Mouse (Mus musculus): Measurements from ENCODE around the gene Gm48551. TPM values are rescaled to one million over a fixed set of nuclear protein-coding genes. Genes with fewer than 3 reads are reported as not detected.

Gene Gm48551
- 2.9 TPM in 2 replicates for polyA plus RNA-seq (2012; rRNA removed)

DNA sequence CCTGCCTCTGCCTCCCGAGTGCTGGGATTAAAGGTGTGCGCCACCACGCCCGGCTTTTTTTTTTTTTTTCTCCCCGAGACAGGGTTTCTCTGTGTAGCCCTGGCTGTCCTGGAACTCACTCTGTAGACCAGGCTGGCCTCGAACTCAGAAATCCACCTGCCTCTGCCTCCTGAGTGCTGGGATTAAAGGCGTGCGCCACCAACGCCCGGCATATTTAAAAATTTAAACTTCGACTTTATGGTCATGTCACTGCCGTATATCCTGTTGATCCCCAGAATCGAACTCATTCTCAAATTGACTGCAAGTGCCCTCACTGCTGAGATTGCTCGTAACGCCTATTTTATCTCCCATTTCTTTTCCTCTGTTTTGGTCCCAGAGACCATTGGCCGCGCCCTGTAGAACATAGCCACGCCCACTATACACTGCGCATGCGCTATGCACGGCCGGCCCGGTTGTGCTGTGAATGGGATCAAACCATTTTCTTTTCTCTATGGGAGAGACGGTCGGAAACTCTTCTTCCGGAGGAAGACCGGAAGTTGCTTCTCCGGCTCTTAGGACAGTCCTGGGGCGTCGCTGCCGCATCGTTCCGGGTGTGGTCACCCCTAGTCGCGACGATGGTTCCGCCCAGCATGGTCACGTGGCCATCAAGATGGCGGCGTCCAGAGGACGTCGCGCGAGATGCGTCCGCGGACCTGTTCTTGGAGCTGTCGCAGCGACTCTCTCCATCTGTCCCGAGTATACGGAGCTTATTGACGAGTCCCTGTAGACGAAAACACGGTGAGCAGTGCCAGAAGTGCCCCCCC is at the start of gene Gm48551, which contains the start of gene Dohh:
Gm48551 (plus strand) TSS at position 665 of the 803 bp plus-strand sequence.
Dohh (plus strand) TSS at position 627 of the 803 bp plus-strand sequence.

DNA sequence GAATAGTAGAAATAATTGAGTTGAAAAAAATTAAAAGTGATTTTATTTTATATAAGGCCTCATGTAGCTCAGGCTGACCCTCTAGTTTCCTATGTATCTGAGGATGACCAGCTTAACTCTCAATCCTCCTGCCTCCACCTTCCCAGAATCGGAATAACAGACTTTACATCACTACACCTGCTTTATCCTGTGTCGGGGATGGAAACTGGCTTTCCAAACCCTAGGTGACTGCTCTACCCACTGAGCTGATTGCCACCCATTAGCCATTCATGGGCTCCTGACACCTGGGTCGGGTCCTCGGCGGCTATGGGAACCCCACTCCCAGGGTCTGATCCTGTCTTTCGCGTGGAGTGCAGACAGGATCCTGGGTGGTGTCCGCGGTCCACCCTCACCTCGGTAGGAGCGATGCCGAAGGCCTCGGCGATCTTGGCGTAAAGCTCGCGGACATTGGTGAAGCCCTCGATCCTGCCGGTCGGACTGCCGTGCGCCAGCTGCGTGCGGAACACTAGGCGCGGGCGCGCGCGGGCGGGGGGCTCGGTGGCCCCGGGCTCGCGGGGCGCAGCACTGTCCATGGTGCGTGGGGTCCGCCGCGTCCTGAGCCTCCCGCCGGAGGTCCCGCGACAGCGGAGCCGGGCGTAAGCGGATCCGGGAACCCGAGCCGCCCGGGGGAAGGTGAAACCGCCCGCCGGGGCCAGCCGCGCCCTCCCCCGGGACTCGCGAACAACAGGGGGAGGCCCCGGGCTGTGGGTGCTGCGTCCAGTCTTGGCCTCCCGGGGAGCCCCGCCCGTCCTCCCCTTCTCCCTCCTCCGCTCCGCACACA is 41.4 kb upstream of the Gm48551 start, which contains the start of gene Gipc3:
Gipc3 (minus strand) TSS at position 581 of the 820 bp plus-strand sequence.

DNA sequence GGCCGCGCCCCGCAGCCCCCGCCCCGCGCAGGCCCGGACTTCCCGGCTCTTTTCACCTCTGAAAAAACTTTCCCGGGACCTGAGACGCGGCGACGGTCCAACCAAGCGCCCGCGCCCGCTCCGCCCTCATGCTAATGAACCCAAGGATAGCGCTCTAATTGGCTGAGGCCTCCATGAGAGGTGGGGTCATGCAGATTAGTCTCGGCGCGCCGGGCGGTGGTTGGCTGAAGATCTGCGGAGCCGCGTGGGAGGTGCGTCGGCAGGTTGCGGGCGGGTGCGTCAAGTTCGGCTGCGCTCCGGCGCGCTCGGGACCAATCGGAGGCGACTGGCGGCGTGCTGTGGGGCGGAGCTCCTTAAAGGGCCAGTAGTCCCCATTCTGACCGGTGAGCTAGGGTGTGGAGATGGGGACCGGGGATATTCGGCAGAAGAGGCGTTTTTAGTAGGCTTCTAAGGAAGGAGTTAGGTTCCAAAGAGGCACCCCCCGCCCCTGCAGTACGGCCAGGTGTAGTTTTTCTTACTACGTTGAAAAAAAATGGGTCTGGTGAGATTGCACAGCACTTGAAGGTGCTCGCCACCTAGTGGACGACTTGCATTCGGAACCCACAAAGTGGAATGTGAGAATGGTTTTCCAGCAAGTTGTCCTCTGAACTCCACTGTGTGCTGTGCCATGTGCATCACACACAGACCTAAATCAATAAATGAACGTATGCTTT is 33.8 kb upstream of the Gm48551 start, which contains the start of gene Hmg20b:
Hmg20b (minus strand) TSS at position 130 of the 713 bp plus-strand sequence.

DNA sequence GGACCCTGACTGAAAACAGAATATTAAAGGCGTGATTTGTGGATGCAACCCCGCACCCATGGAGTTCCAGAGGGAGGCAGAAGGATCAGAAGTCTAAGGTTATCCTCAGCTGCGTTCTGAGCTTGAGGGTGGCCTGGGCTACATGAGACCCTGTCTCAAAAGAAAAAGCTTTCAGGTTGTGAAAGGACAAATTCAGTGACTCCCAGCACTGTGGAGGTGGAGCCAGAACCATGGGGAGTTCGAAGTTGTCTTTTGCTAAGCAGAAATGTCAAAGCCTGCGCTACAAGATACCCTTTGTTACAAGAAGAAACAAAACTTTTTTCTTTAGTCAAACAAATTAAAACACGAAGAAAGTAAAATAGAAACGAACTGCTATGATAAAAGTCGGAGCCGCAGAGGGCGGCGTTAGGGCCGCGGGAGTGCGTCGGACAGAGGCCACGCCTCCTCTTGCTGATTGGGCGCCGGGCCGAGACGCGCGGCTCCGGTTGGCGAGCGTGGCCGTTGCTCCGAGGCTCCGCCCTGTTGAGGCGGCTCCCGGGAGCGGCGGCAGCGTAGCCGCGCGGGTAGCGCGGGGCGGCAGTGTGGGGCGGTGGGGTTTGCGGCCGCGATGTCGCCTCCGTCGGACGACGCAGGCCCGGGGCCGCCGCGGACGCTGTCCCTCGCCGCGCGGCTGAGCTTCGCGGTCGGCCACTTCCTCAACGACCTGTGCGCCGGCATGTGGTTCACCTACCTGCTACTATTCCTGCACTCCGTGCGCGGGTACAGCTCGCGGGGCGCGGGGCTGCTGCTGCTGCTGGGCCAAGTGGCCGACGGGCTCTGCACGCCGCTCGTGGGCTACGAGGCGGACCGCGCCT is 27.0 kb upstream of the Gm48551 start, which contains the start of gene Mfsd12:
Mfsd12 (plus strand) TSS at position 501 of the 854 bp plus-strand sequence.

DNA sequence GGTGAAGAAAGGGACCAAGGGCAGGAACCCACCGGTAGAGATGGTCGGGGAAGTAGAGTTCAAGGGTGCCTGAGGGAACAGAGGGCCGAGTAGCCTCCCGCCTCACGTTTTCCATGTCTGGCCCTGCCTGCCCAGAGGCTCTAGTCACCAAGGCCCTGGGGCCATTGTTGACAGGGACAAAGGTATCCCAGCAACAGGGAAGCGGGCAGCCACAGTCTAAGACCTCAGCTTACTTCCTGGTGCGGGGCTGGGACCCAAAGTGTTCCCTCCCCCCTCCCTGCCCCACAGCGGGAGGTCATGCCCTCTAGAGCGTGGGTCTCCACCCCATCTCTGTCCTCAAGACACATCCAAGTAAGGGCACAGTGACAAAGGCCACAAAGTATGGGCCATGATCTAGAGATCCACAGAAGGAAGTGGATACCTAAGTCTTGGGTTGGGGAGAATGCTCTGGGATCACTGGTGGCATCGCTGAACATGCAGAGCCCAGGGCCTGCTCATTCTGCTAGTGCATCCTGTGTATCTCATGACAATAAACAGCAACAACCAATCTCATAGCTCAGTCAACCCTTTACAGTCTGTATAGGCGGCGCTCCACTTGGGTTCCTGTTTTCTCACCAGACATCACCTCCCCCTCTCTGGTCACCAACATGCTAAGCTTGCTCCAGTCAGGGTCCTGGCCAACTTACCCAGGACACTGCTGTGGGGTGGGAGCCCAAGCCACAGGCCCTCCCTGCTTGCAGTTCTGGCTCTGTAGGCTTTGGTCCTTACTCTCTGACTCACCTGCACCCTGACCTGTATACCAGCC is 18.4 kb upstream of the Gm48551 start, which contains the start of gene 4930404N11Rik:
4930404N11Rik (minus strand) TSS at position 145 of the 805 bp plus-strand sequence.

DNA sequence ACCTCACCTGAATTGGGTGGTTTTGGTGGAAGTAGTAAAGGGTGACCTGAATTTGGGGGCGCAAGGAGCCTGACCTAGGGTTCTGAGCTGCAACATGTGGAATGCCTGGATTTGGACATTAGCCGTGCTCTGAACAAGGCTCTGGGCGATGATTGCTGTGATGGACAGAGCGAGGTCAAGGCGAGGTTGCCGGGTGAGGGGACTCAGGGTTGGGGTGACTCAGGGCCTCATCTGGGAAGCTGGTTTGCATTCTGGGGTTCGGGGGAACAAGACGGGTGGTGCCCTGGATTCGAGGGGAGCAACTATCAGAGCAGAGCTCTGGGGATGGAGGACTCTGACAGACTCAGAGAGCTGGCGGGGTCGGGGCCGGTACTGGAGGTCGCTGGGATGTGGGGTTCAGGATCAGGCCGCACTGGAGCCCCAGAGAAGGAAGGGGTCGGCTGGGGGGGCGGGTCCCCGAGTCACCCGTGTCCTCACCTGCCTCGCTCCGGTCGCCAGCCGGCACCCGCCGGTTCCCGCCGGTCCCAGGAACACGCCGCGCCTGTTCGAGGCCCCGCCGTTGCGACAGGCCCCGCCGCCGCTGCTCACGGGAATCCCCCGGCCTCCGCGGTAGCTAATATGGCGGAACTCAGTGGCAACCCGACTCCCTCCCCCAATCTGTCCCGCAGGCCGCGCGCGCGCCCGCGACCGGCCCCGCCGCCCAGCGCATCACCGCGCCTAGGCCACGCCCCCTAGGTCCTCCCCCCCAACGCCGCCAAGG is 6.3 kb upstream of the Gm48551 start, which contains the start of gene Fzr1:
Fzr1 (minus strand) TSS at position 724 of the 760 bp plus-strand sequence.

DNA sequence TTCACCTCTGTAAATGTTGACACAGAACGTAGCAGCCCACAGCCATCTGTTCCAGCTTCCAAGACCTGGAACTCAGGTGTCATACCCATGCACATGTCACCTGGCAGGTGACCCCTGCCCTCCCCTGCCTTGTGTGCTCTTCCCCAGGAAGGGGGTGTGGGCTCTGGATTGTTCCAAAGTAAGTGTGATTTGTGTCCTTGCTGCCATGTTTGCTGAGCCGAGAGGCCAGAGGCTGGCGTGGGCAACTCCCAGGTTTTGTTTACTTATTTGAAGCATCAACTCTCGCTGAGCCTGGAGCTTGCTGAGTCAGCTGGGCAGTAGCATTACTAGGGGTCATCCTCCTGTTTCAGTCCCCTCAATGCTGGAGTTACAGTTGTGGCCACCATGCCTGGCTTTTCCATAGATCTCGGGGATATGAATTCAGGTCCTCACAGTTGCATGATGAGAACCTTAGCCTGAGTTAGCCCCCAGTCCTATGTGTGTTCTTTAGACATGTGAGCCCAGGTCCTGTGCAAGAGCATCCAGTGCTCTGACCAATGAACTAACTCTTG is 4.3 kb downstream of the Gm48551 start, which contains the start of gene Gm48552:
Gm48552 (plus strand) TSS at position 501 of the 551 bp plus-strand sequence.

DNA sequence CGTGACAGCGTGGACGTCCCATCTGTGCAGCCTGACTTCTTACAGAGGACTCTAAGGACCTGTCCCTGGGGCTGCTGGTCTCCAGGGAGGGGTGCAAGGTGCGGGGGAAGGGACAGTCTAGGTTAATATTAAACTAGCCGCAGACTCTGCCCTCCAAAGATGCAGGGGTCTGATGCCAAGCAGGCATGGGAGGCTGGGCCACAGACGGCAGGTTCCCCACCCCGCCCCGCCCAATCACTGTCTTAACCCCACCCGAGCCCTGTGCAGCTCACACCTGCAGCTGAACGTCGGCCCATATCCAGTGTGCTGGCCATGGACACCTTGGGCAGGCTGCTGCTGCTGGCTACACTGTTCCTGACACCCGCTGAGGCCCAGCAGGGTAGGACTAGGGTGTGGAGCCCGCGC is 8.5 kb downstream of the Gm48551 start, which contains the start of gene Smim24:
Smim24 (plus strand) TSS at position 271 of the 405 bp plus-strand sequence.

Other genes with a start within 250 kb of the Gm48551 start
- 243 and 284 TPM in 2 replicates for gene Zbtb7a, start 249.2 kb upstream of the Gm48551 start, polyA plus RNA-seq (2012; rRNA removed)
- 55.8 and 61.5 TPM in 2 replicates for gene Pias4, start 216.5 kb upstream of the Gm48551 start, polyA plus RNA-seq (2012; rRNA removed)
- gene Eef2, start 207.8 kb upstream of the Gm48551 start, polyA plus RNA-seq (2012; rRNA removed) = 2,007 and 2,039 TPM in 2 replicates
- gene Dapk3, start 201.5 kb upstream of the Gm48551 start, polyA plus RNA-seq (2012; rRNA removed) = 125 and 128 TPM in 2 replicates
- not detected in 2 replicates for gene 4930442H23Rik, start 200.6 kb upstream of the Gm48551 start, polyA plus RNA-seq (2012; rRNA removed)
- gene Nmrk2, start 182.4 kb upstream of the Gm48551 start, polyA plus RNA-seq (2012; rRNA removed) = not detected in 2 replicates
- 1.1 and 1.4 TPM in 2 replicates for gene Atcay, start 153.6 kb upstream of the Gm48551 start, polyA plus RNA-seq (2012; rRNA removed)
- gene Zfr2, start 151.3 kb upstream of the Gm48551 start, polyA plus RNA-seq (2012; rRNA removed) = 14.2 and 20.7 TPM in 2 replicates
- 9.0 and 10.3 TPM in 2 replicates for gene Matk, start 131.5 kb upstream of the Gm48551 start, polyA plus RNA-seq (2012; rRNA removed)
- gene Mrpl54, start 117.5 kb upstream of the Gm48551 start, polyA plus RNA-seq (2012; rRNA removed) = 157 and 224 TPM in 2 replicates
- 123 and 126 TPM in 2 replicates for gene Apba3, start 117.5 kb upstream of the Gm48551 start, polyA plus RNA-seq (2012; rRNA removed)
- 261 and 310 TPM in 2 replicates for gene Tjp3, start 92.9 kb upstream of the Gm48551 start, polyA plus RNA-seq (2012; rRNA removed)
- gene Pip5k1c, start 91.5 kb upstream of the Gm48551 start, polyA plus RNA-seq (2012; rRNA removed) = 65.4 and 73.0 TPM in 2 replicates
- 33.3 and 36.3 TPM in 2 replicates for gene Cactin, start 63.4 kb upstream of the Gm48551 start, polyA plus RNA-seq (2012; rRNA removed)
- 23.0 and 24.8 TPM in 2 replicates for gene Tbxa2r, start 55.7 kb upstream of the Gm48551 start, polyA plus RNA-seq (2012; rRNA removed)
- gene Gipc3, start 41.2 kb upstream of the Gm48551 start, polyA plus RNA-seq (2012; rRNA removed) = 3.0 and 3.5 TPM in 2 replicates
- 209 and 214 TPM in 2 replicates for gene Hmg20b, start 34.0 kb upstream of the Gm48551 start, polyA plus RNA-seq (2012; rRNA removed)
- gene Mfsd12, start 27.0 kb upstream of the Gm48551 start, polyA plus RNA-seq (2012; rRNA removed) = 33.7 and 37.4 TPM in 2 replicates
- 43.7 and 48.7 TPM in 2 replicates for gene 4930404N11Rik, start 18.6 kb upstream of the Gm48551 start, polyA plus RNA-seq (2012; rRNA removed)
- gene Fzr1, start 6.0 kb upstream of the Gm48551 start, polyA plus RNA-seq (2012; rRNA removed) = 130 and 133 TPM in 2 replicates
- gene Dohh, start within 50 bp of the Gm48551 start, polyA plus RNA-seq (2012; rRNA removed) = 98.1 and 108 TPM in 2 replicates
- 4.4 and 5.7 TPM in 2 replicates for gene Gm48552, start 4.5 kb downstream of the Gm48551 start, polyA plus RNA-seq (2012; rRNA removed)
- gene Smim24, start 8.6 kb downstream of the Gm48551 start, polyA plus RNA-seq (2012; rRNA removed) = 504 and 602 TPM in 2 replicates
- 33.9 and 48.1 TPM in 2 replicates for gene Nfic, start 71.2 kb downstream of the Gm48551 start, polyA plus RNA-seq (2012; rRNA removed)
- 4.7 and 5.4 TPM in 2 replicates for gene Celf5, start 98.2 kb downstream of the Gm48551 start, polyA plus RNA-seq (2012; rRNA removed)
- gene Ncln, start 111.9 kb downstream of the Gm48551 start, polyA plus RNA-seq (2012; rRNA removed) = 240 and 254 TPM in 2 replicates
- gene S1pr4, start 115.7 kb downstream of the Gm48551 start, polyA plus RNA-seq (2012; rRNA removed) = 4.5 and 5.7 TPM in 2 replicates
- gene Gna15, start 139.8 kb downstream of the Gm48551 start, polyA plus RNA-seq (2012; rRNA removed) = 3.0 and 3.1 TPM in 2 replicates
- 280 and 341 TPM in 2 replicates for gene Gna11, start 160.7 kb downstream of the Gm48551 start, polyA plus RNA-seq (2012; rRNA removed)
- gene Aes, start 175.0 kb downstream of the Gm48551 start, polyA plus RNA-seq (2012; rRNA removed) = 1,852 and 2,404 TPM in 2 replicates
- 48.9 and 62.5 TPM in 2 replicates for gene Tle2, start 190.1 kb downstream of the Gm48551 start, polyA plus RNA-seq (2012; rRNA removed)
- gene Tle6, start 216.6 kb downstream of the Gm48551 start, polyA plus RNA-seq (2012; rRNA removed) = 28.5 and 36.3 TPM in 2 replicates
- 0.55 and 0.89 TPM in 2 replicates for gene BC025920, start 221.8 kb downstream of the Gm48551 start, polyA plus RNA-seq (2012; rRNA removed)
- 51.7 and 56.4 TPM in 2 replicates for gene Sirt6, start 243.3 kb downstream of the Gm48551 start, polyA plus RNA-seq (2012; rRNA removed)
- 34.1 and 39.1 TPM in 2 replicates for gene Ankrd24, start 244.1 kb downstream of the Gm48551 start, polyA plus RNA-seq (2012; rRNA removed)

Data from colon, adult 2 months (tissue).